8 mouse cellular contexts compared by ENCODE assay signal in the genomic region with DNA sequence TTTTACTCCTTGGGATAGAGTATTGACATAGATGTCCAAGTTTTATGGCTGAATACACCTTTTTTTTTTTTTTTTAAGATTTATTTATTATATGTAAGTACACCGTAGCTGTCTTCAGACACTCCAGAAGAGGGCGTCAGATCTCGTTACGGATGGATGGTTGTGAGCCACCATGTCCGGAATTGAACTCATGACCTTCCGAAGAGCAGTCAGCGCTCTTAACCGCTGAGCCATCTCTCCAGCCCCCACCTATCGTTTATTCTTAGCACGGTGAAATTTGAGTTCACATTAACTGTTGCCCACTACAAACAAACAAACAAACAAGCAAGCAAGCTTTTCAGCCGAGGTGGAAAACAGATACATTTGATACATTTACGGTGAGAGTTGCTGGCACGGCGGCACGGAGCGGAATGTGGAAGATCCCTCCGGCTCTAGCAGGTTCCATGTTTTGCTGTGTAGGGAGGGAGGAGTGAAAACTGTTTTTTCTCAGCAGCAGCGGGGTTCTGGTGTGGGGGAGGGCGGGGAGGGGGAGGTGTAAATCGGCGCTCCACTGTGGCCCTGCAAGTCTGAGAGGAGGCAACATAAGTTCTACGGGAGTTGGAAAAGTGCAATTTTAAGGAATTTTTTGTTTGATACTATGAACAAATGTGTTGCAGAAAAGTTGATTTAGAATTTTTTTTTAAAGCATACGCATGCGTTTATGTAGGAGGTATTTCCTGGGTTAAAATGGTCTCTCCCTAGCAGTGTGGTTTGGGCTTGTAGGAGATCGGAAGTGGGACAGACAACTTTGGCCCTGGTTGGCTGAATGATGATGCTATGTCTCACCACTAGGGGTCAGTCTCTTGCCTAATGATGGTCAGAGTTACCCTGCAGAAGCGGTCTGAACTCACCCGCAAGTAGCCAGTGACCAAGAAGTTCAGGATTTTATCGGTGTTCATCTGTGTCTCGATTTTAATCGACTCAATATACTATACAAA. TPM values are rescaled to one million over a fixed set of nuclear protein-coding genes. Genes with fewer than 3 reads are reported as not detected.
DNase-seq lines count a peak whose midpoint lies in the region; ATAC-seq and TF ChIP-seq lines count a peak whose summit lies in the region.

No protein-coding gene starts in this region.

- ATAC-seq in frontal cortex, adult (ENCODE audit: low TSS enrichment), result peak; percentile 87
- peak; percentile 90 for ATAC-seq in lung, postnatal 0 days

- peak overlapping the region; percentile 64 for H3K4me2 ChIP-seq in lung, postnatal 0 days (replicated peaks; ENCODE audit: low read depth, low read length)

- WGBS in hindbrain, embryonic 10.5 days, result 4% methylated on average over 30 of the region's 30 CpGs
- WGBS in lung, postnatal 0 days, result under 1% methylated on average over 30 of the region's 30 CpGs

- H3K36me3 ChIP-seq in hindbrain, embryonic 10.5 days, result no peaks in the 10 kb centered on the region
- H3K36me3 ChIP-seq in lung, postnatal 0 days (ENCODE audit: insufficient read depth, low read length), result no peaks in the 10 kb centered on the region

- peak overlapping the region; percentile 34 for H3K9ac ChIP-seq in lung, postnatal 0 days (replicated peaks; ENCODE audit: low read depth)

- peak; percentile 95 for DNase-seq in NIH3T3 (ENCODE audit: low read depth)
- DNase-seq in cerebellum, adult 9-10 months, result peak; percentile 85
- DNase-seq in hindbrain, embryonic 10.5 days (ENCODE audit: low spot score), result peak; percentile 81
- peak; percentile 89 for DNase-seq in layer of hippocampus, adult 9-11 months
- peak; percentile 96 for DNase-seq in lung, postnatal 0 days (ENCODE audit: low spot score)
- peak; percentile 69 for DNase-seq in ovary, postnatal 14 days (ENCODE audit: low spot score)
- peak; percentile 78 for DNase-seq in thymus, postnatal 14 days

- peak; percentile 98 for TF ChIP-seq CTCF in lung, postnatal 0 days (IDR thresholded peaks at IDR 0.05)

- no peaks in the 10 kb centered on the region for H3K27me3 ChIP-seq in hindbrain, embryonic 10.5 days (ENCODE audit: insufficient read depth, poor library complexity, severe bottlenecking)
- no peaks in the 10 kb centered on the region for H3K27me3 ChIP-seq in lung, postnatal 0 days (replicated peaks; ENCODE audit: insufficient read depth, low read length)

- peak; percentile 21; the same call in 1 of the 2 replicates for TF ChIP-seq EP300 in lung, postnatal 0 days (IDR thresholded peaks at IDR 0.05)

- H3K4me3 ChIP-seq in hindbrain, embryonic 10.5 days, result peak overlapping the region; percentile 52
- peak overlapping the region; percentile 51 for H3K4me3 ChIP-seq in lung, postnatal 0 days (ENCODE audit: low read depth, low read length)

- H3K27ac ChIP-seq in hindbrain, embryonic 10.5 days, result peak overlapping the region; percentile 82
- H3K27ac ChIP-seq in lung, postnatal 0 days (ENCODE audit: low read length), result peak overlapping the region; percentile 79

- H3K4me1 ChIP-seq in hindbrain, embryonic 10.5 days (replicated peaks), result peaks cover 15% of the 10 kb centered on the region
- H3K4me1 ChIP-seq in lung, postnatal 0 days (ENCODE audit: insufficient read depth, low read depth, low read length), result 0 out of 2 replicates have a peak, but pooled peaks cover 2% of the 10 kb centered on the region

- no peaks in the 10 kb centered on the region for H3K9me3 ChIP-seq in hindbrain, embryonic 10.5 days
- no peaks in the 10 kb centered on the region for H3K9me3 ChIP-seq in lung, postnatal 0 days (ENCODE audit: low read length)

RNA-seq across cellular contexts. Expression of a gene that starts 37.9 kb away (rescaled TPM):
- 34.4 and 37.3 TPM in 2 replicates for polyA plus RNA-seq in hindbrain, embryonic 10.5 days (2016; fragmentation: Nextera tagmentation; extraction: Ambion mirVana)
- polyA plus RNA-seq in lung, postnatal 0 days (2015; fragmentation: Nextera tagmentation; extraction: Ambion mirVana), result 24.8 and 29.6 TPM in 2 replicates

Comparison
In these comparisons a context has a peak if more than half of its experiments do, and no peak if none do; other contexts are left out.
1. Peak in every context shown above with its lines: DNase-seq, ATAC-seq, H3K4me3 ChIP-seq and H3K27ac ChIP-seq.